Mouse (Mus musculus): ENCODE results near the gene Olfr558.

- TF ChIP-seq CTCF (IDR thresholded peaks at IDR 0.05; ENCODE audit: control insufficient read depth, insufficient read depth, insufficient read length) (no peak), USF1 (IDR thresholded peaks at IDR 0.05; ENCODE audit: low read depth) (no peak), FOSL1 (IDR thresholded peaks at IDR 0.05; ENCODE audit: insufficient read depth, low read length, poor library complexity, severe bottlenecking) (no peak), MAX (IDR thresholded peaks at IDR 0.05) (no peak), MYOG (IDR thresholded peaks at IDR 0.05; ENCODE audit: control insufficient read depth, extremely low read depth, insufficient read length) (no peak), CEBPB (IDR thresholded peaks at IDR 0.05; ENCODE audit: low read depth) (no peak)
Observed at GRCm38 (mm10) chr7:102701915-102702314, at the start of gene Olfr558.
